Mouse (Mus musculus): Measurements from ENCODE around the gene Prss32. TPM values are rescaled to one million over a fixed set of nuclear protein-coding genes. Genes with fewer than 3 reads are reported as not detected.

The Prss32 gene
- total RNA-seq, 1 experiment: 0.31 TPM

GRCm38 (mm10) chr17:23807918-23808317 lies 35.7 kb upstream of the Prss32 start:
- no peak for DNase-seq (ENCODE audit: low read depth, low spot score)
- no peak overlapping the region for H3K9ac ChIP-seq (ENCODE audit: insufficient read depth, low read depth, low read length, poor library complexity, severe bottlenecking)
- peaks cover 42% of the 10 kb centered on the region for H3K36me3 ChIP-seq (ENCODE audit: control insufficient read depth, insufficient read depth, low read length, poor library complexity, severe bottlenecking)

GRCm38 (mm10) chr17:23815641-23816040 lies 28.0 kb upstream of the Prss32 start:
- in situ Hi-C loops (cut with MboI; ENCODE audit: low sequenced_read_pairs in 2 of 2, unreplicated experiment in 2 of 2): no loop called here
- no peak overlapping the region for H3K9ac ChIP-seq (ENCODE audit: insufficient read depth, low read depth, low read length, poor library complexity, severe bottlenecking)
- no peaks in the 10 kb centered on the region for H3K4me1 ChIP-seq (ENCODE audit: control insufficient read depth in 2 of 2, insufficient read depth in 2 of 2, low read length in 2 of 2, poor library complexity in 1 of 2)
- no peak overlapping the region for H3K4me3 ChIP-seq (ENCODE audit: insufficient read depth in 1 of 2, low read depth in 1 of 2, low read length in 2 of 2, poor library complexity in 1 of 2, severe bottlenecking in 1 of 2)
- H3K27ac ChIP-seq (ENCODE audit: insufficient read depth, low read depth, low read length, poor library complexity, severe bottlenecking): peak overlapping the region; percentile 8; the same call in 1 of the 2 replicates
- no peak for DNase-seq (ENCODE audit: low read depth, low spot score)
- peaks cover 59% of the 10 kb centered on the region for H3K9me3 ChIP-seq (ENCODE audit: control insufficient read depth, insufficient read depth, low read depth, low read length)
- TF ChIP-seq HCFC1 (IDR thresholded peaks at IDR 0.05; ENCODE audit: borderline replicate concordance, insufficient read depth, low read length): no peak
- no peak for TF ChIP-seq ZC3H11A (IDR thresholded peaks at IDR 0.05; ENCODE audit: borderline replicate concordance, low read depth, low read length)
- no peak for TF ChIP-seq ZNF384 (IDR thresholded peaks at IDR 0.05; ENCODE audit: low read depth, low read length)
- no peak for TF ChIP-seq CHD2 (IDR thresholded peaks at IDR 0.05; ENCODE audit: low read depth, low read length)
- TF ChIP-seq MAFK (IDR thresholded peaks at IDR 0.05; ENCODE audit: insufficient read depth, low read depth, low read length): no peak
- peaks cover 81% of the 10 kb centered on the region for H3K36me3 ChIP-seq (ENCODE audit: control insufficient read depth, insufficient read depth, low read length, poor library complexity, severe bottlenecking)

More at GRCm38 (mm10) chr17:23807918-23808317, 35.7 kb upstream of the Prss32 start:
- Histone ChIP-seq H3K4me1 (ENCODE audit: control insufficient read depth in 2 of 2, insufficient read depth in 2 of 2, low read length in 2 of 2, poor library complexity in 1 of 2) (peaks cover 0 to 4% of the 10 kb centered on the region in 2 experiments; a peak in 2 of 4 replicates), H3K27ac (ENCODE audit: insufficient read depth, low read depth, low read length, poor library complexity, severe bottlenecking) (no peak overlapping the region), H3K9me3 (ENCODE audit: control insufficient read depth, insufficient read depth, low read depth, low read length) (peaks cover 5% of the 10 kb centered on the region), H3K4me3 (ENCODE audit: insufficient read depth in 1 of 2, low read depth in 1 of 2, low read length in 2 of 2, poor library complexity in 1 of 2, severe bottlenecking in 1 of 2) (no peak overlapping the region)
- no peak for TF ChIP-seq HCFC1 (IDR thresholded peaks at IDR 0.05; ENCODE audit: borderline replicate concordance, insufficient read depth, low read length)
- no peak for TF ChIP-seq ZNF384 (IDR thresholded peaks at IDR 0.05; ENCODE audit: low read depth, low read length)
- TF ChIP-seq ZC3H11A (IDR thresholded peaks at IDR 0.05; ENCODE audit: borderline replicate concordance, low read depth, low read length): no peak
- no peak for TF ChIP-seq MAFK (IDR thresholded peaks at IDR 0.05; ENCODE audit: insufficient read depth, low read depth, low read length)
- TF ChIP-seq CHD2 (IDR thresholded peaks at IDR 0.05; ENCODE audit: low read depth, low read length): no peak
- in situ Hi-C loops (cut with MboI; ENCODE audit: low sequenced_read_pairs in 2 of 2, unreplicated experiment in 2 of 2): no loop called here

- peaks cover 49% of the 10 kb centered on the region for H3K9me3 ChIP-seq (ENCODE audit: control insufficient read depth, insufficient read depth, low read depth, low read length)
- in situ Hi-C loops (cut with MboI; ENCODE audit: low sequenced_read_pairs in 2 of 2, unreplicated experiment in 2 of 2): no loop called here
- H3K4me3 ChIP-seq (ENCODE audit: insufficient read depth in 1 of 2, low read depth in 1 of 2, low read length in 2 of 2, poor library complexity in 1 of 2, severe bottlenecking in 1 of 2): no peak overlapping the region
- peaks cover 0 to 18% of the 10 kb centered on the region in 2 experiments; a peak in 1 of 4 replicates for H3K4me1 ChIP-seq (ENCODE audit: control insufficient read depth in 2 of 2, insufficient read depth in 2 of 2, low read length in 2 of 2, poor library complexity in 1 of 2)
- peaks cover 93% of the 10 kb centered on the region for H3K36me3 ChIP-seq (ENCODE audit: control insufficient read depth, insufficient read depth, low read length, poor library complexity, severe bottlenecking)
- H3K9ac ChIP-seq (ENCODE audit: insufficient read depth, low read depth, low read length, poor library complexity, severe bottlenecking): no peak overlapping the region
- TF ChIP-seq ZC3H11A (IDR thresholded peaks at IDR 0.05; ENCODE audit: borderline replicate concordance, low read depth, low read length) (no peak), CHD2 (IDR thresholded peaks at IDR 0.05; ENCODE audit: low read depth, low read length) (no peak), HCFC1 (IDR thresholded peaks at IDR 0.05; ENCODE audit: borderline replicate concordance, insufficient read depth, low read length) (no peak)
- no peak overlapping the region for H3K27ac ChIP-seq (ENCODE audit: insufficient read depth, low read depth, low read length, poor library complexity, severe bottlenecking)
- DNase-seq (ENCODE audit: low read depth, low spot score): no peak
Observed at GRCm38 (mm10) chr17:23818579-23818978, 25.1 kb upstream of the Prss32 start.

GRCm38 (mm10) chr17:23819235-23819634 lies 24.4 kb upstream of the Prss32 start:
- DNase-seq (ENCODE audit: low read depth, low spot score): no peak
- Histone ChIP-seq H3K36me3 (ENCODE audit: control insufficient read depth, insufficient read depth, low read length, poor library complexity, severe bottlenecking) (peaks cover 92% of the 10 kb centered on the region), H3K4me3 (ENCODE audit: insufficient read depth in 1 of 2, low read depth in 1 of 2, low read length in 2 of 2, poor library complexity in 1 of 2, severe bottlenecking in 1 of 2) (no peak overlapping the region), H3K27ac (ENCODE audit: insufficient read depth, low read depth, low read length, poor library complexity, severe bottlenecking) (no peak overlapping the region), H3K9me3 (ENCODE audit: control insufficient read depth, insufficient read depth, low read depth, low read length) (peaks cover 44% of the 10 kb centered on the region), H3K4me1 (ENCODE audit: control insufficient read depth in 2 of 2, insufficient read depth in 2 of 2, low read length in 2 of 2, poor library complexity in 1 of 2) (peaks cover 0 to 18% of the 10 kb centered on the region in 2 experiments; a peak in 1 of 4 replicates), H3K9ac (ENCODE audit: insufficient read depth, low read depth, low read length, poor library complexity, severe bottlenecking) (no peak overlapping the region)
- in situ Hi-C loops (cut with MboI; ENCODE audit: low sequenced_read_pairs in 2 of 2, unreplicated experiment in 2 of 2): no loop called here
- TF ChIP-seq CHD2 (IDR thresholded peaks at IDR 0.05; ENCODE audit: low read depth, low read length) (no peak), ZC3H11A (IDR thresholded peaks at IDR 0.05; ENCODE audit: borderline replicate concordance, low read depth, low read length) (no peak), MAFK (IDR thresholded peaks at IDR 0.05; ENCODE audit: insufficient read depth, low read depth, low read length) (no peak)

GRCm38 (mm10) chr17:23820731-23821130 lies 22.9 kb upstream of the Prss32 start:
- peaks cover 0 to 23% of the 10 kb centered on the region in 2 experiments; a peak in 1 of 4 replicates for H3K4me1 ChIP-seq (ENCODE audit: control insufficient read depth in 2 of 2, insufficient read depth in 2 of 2, low read length in 2 of 2, poor library complexity in 1 of 2)
- peaks cover 33% of the 10 kb centered on the region for H3K9me3 ChIP-seq (ENCODE audit: control insufficient read depth, insufficient read depth, low read depth, low read length)
- H3K4me3 ChIP-seq (ENCODE audit: insufficient read depth in 1 of 2, low read depth in 1 of 2, low read length in 2 of 2, poor library complexity in 1 of 2, severe bottlenecking in 1 of 2): no peak overlapping the region
- no peak overlapping the region for H3K27ac ChIP-seq (ENCODE audit: insufficient read depth, low read depth, low read length, poor library complexity, severe bottlenecking)
- in situ Hi-C loops (cut with MboI; ENCODE audit: low sequenced_read_pairs in 2 of 2, unreplicated experiment in 2 of 2): no loop called here
- peaks cover 92% of the 10 kb centered on the region for H3K36me3 ChIP-seq (ENCODE audit: control insufficient read depth, insufficient read depth, low read length, poor library complexity, severe bottlenecking)
- TF ChIP-seq ZNF384 (IDR thresholded peaks at IDR 0.05; ENCODE audit: low read depth, low read length) (no peak), HCFC1 (IDR thresholded peaks at IDR 0.05; ENCODE audit: borderline replicate concordance, insufficient read depth, low read length) (no peak), CHD2 (IDR thresholded peaks at IDR 0.05; ENCODE audit: low read depth, low read length) (no peak), ZC3H11A (IDR thresholded peaks at IDR 0.05; ENCODE audit: borderline replicate concordance, low read depth, low read length) (no peak)
- DNase-seq (ENCODE audit: low read depth, low spot score): no peak
- no peak overlapping the region for H3K9ac ChIP-seq (ENCODE audit: insufficient read depth, low read depth, low read length, poor library complexity, severe bottlenecking)

Data from ES-E14 (cell line).